Mouse (Mus musculus) kidney, embryonic 14.5 days (tissue): ENCODE data around the gene Nmral1. TPM values are rescaled to one million over a fixed set of nuclear protein-coding genes. Genes with fewer than 3 reads are reported as not detected.
A peak's percentile ranks its signal among the peaks of the same experiment; 100 is the strongest.

ENCODE experiments used
- ATAC-seq: fragments of 200-750 bp; cut with Nextera tagmentation; 2 replicates; pipeline ENCODE4 v1.8.0; 2017; ENCODE audit warnings: moderate number of reproducible peaks, mild to moderate bottlenecking, moderate TSS enrichment, moderate library complexity; ENCODE audit not compliant: low FRiP score, low TSS enrichment
- H3K27ac ChIP-seq: fragments of 300-500 bp; sonication (generic); 2 replicates; pipeline ENCODE4 v1.5.1; 2014; ENCODE audit warnings: low read depth, mild to moderate bottlenecking, low read length, moderate library complexity, mixed read lengths
- H3K27me3 ChIP-seq: fragments of 300-500 bp; sonication (generic); 2 replicates; pipeline ENCODE4 v1.6.1; 2014; ENCODE audit warnings: mild to moderate bottlenecking, low read length; ENCODE audit not compliant: control insufficient read depth, insufficient read depth
- H3K36me3 ChIP-seq: fragments of 300-500 bp; sonication (generic); 2 replicates; pipeline ENCODE4 v1.6.1; 2014; ENCODE audit warnings: low read length, mixed read lengths; ENCODE audit not compliant: control insufficient read depth, insufficient read depth
- H3K4me1 ChIP-seq: fragments of 300-500 bp; sonication (generic); 2 replicates; pipeline ENCODE4 v1.6.1; 2014; ENCODE audit warnings: low read length, mixed read lengths; ENCODE audit not compliant: control insufficient read depth, insufficient read depth
- H3K4me2 ChIP-seq: fragments of 300-500 bp; sonication (generic); replicated peaks from 2 replicates; pipeline ENCODE4 v1.6.1; 2014; ENCODE audit warnings: low read depth, mild to moderate bottlenecking, low read length
- H3K4me3 ChIP-seq: fragments of 300-500 bp; sonication (generic); 2 replicates; pipeline ENCODE4 v1.5.1; 2014; ENCODE audit warnings: mild to moderate bottlenecking, low read length
- H3K9ac ChIP-seq: fragments of 300-500 bp; sonication (generic); 2 replicates; pipeline ENCODE4 v1.6.1; 2014; ENCODE audit warnings: low read depth, mild to moderate bottlenecking, low read length, moderate library complexity
- H3K9me3 ChIP-seq: fragments of 300-500 bp; sonication (generic); 2 replicates; pipeline ENCODE4 v1.6.1; 2016; ENCODE audit warnings: low read length; ENCODE audit not compliant: control insufficient read depth
- WGBS: fragments of 180-500 bp; shearing (Covaris S2); extraction: QIAGEN DNeasy Blood & Tissue Kit; methylation state at CpG from one replicate; pipeline ENCODE4 v1.1.7; 2014; 5-methylcytosine and 5-hydroxymethylcytosine counted together
- polyA plus RNA-seq: library from polyadenylated mRNA; unstranded; fragments of >200 nt; fragmentation: Nextera tagmentation; extraction: Ambion mirVana; gene quantifications from 2 replicates; pipeline ENCODE4 v1.2.1, GENCODE M21; 2014

The Nmral1 gene
- polyA plus RNA-seq, 1 experiment from 2014 or later, result 132 TPM

DNA sequence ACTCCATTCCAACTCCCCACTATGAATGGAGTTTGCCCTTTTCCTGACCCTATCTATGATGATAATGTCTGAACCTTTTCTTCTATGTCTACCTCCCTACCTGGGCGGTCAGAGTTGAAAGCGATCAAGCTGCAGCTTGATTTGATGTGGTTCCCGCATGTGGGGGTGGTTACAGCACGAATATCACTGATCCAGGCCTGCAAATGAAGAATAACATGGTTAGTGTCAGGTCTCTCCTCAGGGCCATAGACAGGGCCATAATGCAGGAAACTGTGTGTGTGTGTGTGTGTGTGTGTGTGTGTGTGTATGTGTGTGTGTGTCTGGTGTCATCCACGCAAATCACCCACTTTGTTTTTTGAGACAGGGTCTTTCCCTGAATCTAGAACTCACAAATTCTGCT is 42.3 kb downstream of the Nmral1 start:
- H3K27ac ChIP-seq, result no peak overlapping the region
- no peak overlapping the region for H3K4me2 ChIP-seq
- H3K4me1 ChIP-seq, result peaks cover 6% of the 10 kb centered on the region; the same call in 1 of the 2 replicates
- H3K9ac ChIP-seq, result no peak overlapping the region
- H3K27me3 ChIP-seq, result no peaks in the 10 kb centered on the region
- 88% methylated on average over 5 of the region's 5 CpGs for WGBS
- ATAC-seq, result no peak
- H3K4me3 ChIP-seq, result no peak overlapping the region
- H3K36me3 ChIP-seq, result peaks cover 10% of the 10 kb centered on the region
- H3K9me3 ChIP-seq, result no peaks in the 10 kb centered on the region

DNA sequence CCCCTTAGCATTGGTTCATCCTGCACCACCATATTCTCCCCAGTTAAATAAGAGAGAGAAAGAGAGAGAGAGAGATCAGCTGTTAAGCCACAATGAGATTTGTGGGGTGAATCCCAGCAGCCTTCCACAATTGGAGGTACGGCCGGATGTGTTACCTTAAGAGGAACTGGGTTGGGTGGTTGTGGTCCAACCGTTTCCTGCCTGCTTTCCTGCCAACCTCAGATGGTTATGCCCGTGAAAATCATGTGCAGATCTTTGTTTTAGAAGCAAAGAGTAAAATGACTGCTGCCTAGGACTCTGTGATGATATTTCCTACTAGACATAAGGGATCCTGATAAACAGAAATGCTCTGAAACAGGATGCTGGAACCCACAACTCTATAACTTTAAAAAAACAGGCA is 45.1 kb downstream of the Nmral1 start:
- ATAC-seq, result no peak
- Histone ChIP-seq H3K9me3 (no peaks in the 10 kb centered on the region), H3K27ac (no peak overlapping the region), H3K4me3 (no peak overlapping the region), H3K4me2 (no peak overlapping the region), H3K36me3 (peaks cover 12% of the 10 kb centered on the region), H3K4me1 (peaks cover 6% of the 10 kb centered on the region; the same call in 1 of the 2 replicates), H3K27me3 (no peaks in the 10 kb centered on the region), H3K9ac (no peak overlapping the region)
- WGBS, result 89% methylated on average over 4 of the region's 4 CpGs

- Histone ChIP-seq H3K9me3 (no peaks in the 10 kb centered on the region), H3K4me2 (no peak overlapping the region), H3K4me3 (no peak overlapping the region), H3K9ac (no peak overlapping the region), H3K27ac (no peak overlapping the region), H3K27me3 (no peaks in the 10 kb centered on the region), H3K4me1 (no peaks in the 10 kb centered on the region), H3K36me3 (peaks cover 15% of the 10 kb centered on the region)
- WGBS, result 28% methylated on average over 5 of the region's 5 CpGs
- no peak for ATAC-seq
These were observed 48.8 kb downstream of the Nmral1 start for GRCm38 (mm10) chr16:4670317-4670716.

DNA sequence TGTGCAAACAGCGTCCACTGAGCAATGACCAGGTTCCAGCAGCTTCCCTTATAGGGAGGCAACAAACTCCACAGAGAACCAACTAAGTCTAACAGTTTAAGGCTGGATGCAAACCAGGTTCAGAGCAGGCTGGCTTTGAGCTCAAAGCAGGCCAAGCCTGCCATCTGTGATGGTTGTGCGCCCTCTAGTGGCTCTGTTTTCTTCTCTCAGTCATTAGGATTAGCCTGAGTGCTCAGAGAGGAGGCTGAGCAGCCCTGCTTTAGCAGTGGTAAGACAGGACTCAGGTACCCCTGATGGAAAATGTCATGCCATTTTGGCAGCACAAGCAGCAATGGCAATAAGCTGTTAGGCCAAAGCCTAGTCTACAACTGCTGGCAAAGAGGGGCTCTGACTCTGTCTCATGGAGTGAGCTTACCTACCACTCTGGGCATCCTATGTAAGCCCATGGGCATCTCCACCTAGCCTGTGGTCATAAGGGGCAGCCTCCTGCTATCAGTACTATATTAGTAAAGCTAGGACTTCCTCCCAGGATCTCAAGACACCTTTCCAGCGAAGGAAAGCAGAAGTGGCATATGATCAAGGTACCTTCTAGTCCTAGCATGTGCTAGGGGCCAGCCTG is 51.9 kb downstream of the Nmral1 start:
- no peak overlapping the region for H3K4me2 ChIP-seq
- no peak overlapping the region for H3K9ac ChIP-seq
- H3K27ac ChIP-seq, result no peak overlapping the region
- peak; percentile 90 for ATAC-seq
- H3K36me3 ChIP-seq, result peaks cover 16% of the 10 kb centered on the region
- WGBS, result 33% methylated on average over 3 of the region's 3 CpGs
- no peaks in the 10 kb centered on the region for H3K4me1 ChIP-seq
- H3K9me3 ChIP-seq, result no peaks in the 10 kb centered on the region
- no peaks in the 10 kb centered on the region for H3K27me3 ChIP-seq
- H3K4me3 ChIP-seq, result no peak overlapping the region

DNA sequence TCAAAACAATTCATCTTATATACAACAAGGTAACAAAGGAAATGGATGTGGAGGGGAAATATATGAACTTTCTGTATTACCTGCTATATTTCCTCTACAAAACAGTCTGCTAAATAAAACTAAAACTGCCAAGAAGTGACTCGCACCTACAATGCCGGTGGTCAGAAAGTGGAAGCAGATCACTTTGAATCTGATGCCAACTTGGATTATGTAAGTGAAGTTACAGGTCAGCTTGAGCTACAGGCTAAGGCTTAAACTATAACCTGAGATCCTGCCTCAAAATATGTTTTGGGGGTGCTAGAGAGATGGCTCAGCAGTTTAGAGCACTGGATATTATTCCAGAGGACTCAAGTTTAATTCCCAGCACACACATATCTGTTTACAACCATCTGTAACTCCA is 53.4 kb downstream of the Nmral1 start:
- 93% methylated on average over 2 of the region's 2 CpGs for WGBS
- Histone ChIP-seq H3K4me1 (no peaks in the 10 kb centered on the region), H3K27ac (no peak overlapping the region), H3K36me3 (peaks cover 20% of the 10 kb centered on the region), H3K9ac (no peak overlapping the region), H3K27me3 (no peaks in the 10 kb centered on the region), H3K4me2 (no peak overlapping the region), H3K4me3 (no peak overlapping the region), H3K9me3 (no peaks in the 10 kb centered on the region)
- no peak for ATAC-seq

- H3K27me3 ChIP-seq, result no peaks in the 10 kb centered on the region
- H3K4me1 ChIP-seq, result peaks cover 6% of the 10 kb centered on the region; the same call in 1 of the 2 replicates
- H3K4me2 ChIP-seq, result no peak overlapping the region
- no peak for ATAC-seq
- no peaks in the 10 kb centered on the region for H3K9me3 ChIP-seq
- WGBS, result 85% methylated on average over 2 of the region's 2 CpGs
- H3K4me3 ChIP-seq, result no peak overlapping the region
- no peak overlapping the region for H3K27ac ChIP-seq
- no peak overlapping the region for H3K9ac ChIP-seq
- H3K36me3 ChIP-seq, result peaks cover 16% of the 10 kb centered on the region
These were observed 55.4 kb downstream of the Nmral1 start for GRCm38 (mm10) chr16:4663806-4664205.

DNA sequence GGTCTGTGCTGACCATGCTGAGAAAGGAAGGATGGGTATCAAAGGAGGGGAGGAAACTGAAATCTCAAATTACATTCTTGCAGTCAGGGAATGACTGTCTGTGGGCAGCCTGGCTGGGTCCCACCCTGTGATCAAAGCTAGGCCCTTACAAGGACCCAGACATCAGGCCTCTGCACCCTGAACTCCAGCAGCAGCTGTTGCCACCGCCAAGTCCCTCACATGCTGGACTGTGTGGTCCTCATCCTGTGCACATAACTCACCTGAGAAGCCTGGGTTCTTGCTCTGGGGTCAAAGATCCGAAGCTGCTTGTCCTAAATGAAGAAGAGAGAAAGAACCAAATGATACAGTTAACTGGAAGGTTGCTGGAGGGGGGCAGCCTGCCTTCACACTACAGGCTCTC is 57.6 kb downstream of the Nmral1 start:
- H3K36me3 ChIP-seq, result peaks cover 12% of the 10 kb centered on the region
- H3K4me1 ChIP-seq, result peaks cover 15% of the 10 kb centered on the region
- no peaks in the 10 kb centered on the region for H3K9me3 ChIP-seq
- WGBS, result 27% methylated on average over 2 of the region's 2 CpGs
- ATAC-seq, result no peak
- H3K4me3 ChIP-seq, result no peak overlapping the region
- no peak overlapping the region for H3K4me2 ChIP-seq
- H3K27me3 ChIP-seq, result no peaks in the 10 kb centered on the region
- H3K27ac ChIP-seq, result no peak overlapping the region
- H3K9ac ChIP-seq, result no peak overlapping the region

Other genes with a start within 250 kb of the Nmral1 start
- 7.7 and 21.1 TPM in 2 replicates for gene Srl, start 177.5 kb downstream of the Nmral1 start, polyA plus RNA-seq
- 24.5 and 25.7 TPM in 2 replicates for gene Tfap4, start 159.5 kb downstream of the Nmral1 start, polyA plus RNA-seq
- gene Glis2, start 124.6 kb downstream of the Nmral1 start, polyA plus RNA-seq, result 42.4 and 47.3 TPM in 2 replicates
- 102 and 116 TPM in 2 replicates for gene Pam16, start 94.4 kb downstream of the Nmral1 start, polyA plus RNA-seq
- gene Vasn, start 79.4 kb downstream of the Nmral1 start, polyA plus RNA-seq, result 14.4 and 16.1 TPM in 2 replicates
- 46.3 and 68.8 TPM in 2 replicates for gene Dnaja3, start 79.4 kb downstream of the Nmral1 start, polyA plus RNA-seq
- gene Coro7, start 39.6 kb downstream of the Nmral1 start, polyA plus RNA-seq, result 12.0 and 16.4 TPM in 2 replicates
- gene Hmox2, start 7.0 kb upstream of the Nmral1 start, polyA plus RNA-seq, result 103 and 113 TPM in 2 replicates
- gene Cdip1, start 70.9 kb upstream of the Nmral1 start, polyA plus RNA-seq, result 67.2 and 98.0 TPM in 2 replicates
- gene 4930562C15Rik, start 116.1 kb upstream of the Nmral1 start, polyA plus RNA-seq, result 0.89 TPM in 1 of 2 replicates, not detected in the other
- gene Ubald1, start 161.0 kb upstream of the Nmral1 start, polyA plus RNA-seq, result 37.2 and 39.7 TPM in 2 replicates
- gene Mgrn1, start 166.9 kb upstream of the Nmral1 start, polyA plus RNA-seq, result 54.0 and 89.2 TPM in 2 replicates
- 153 and 160 TPM in 2 replicates for gene Nudt16l1, start 219.4 kb upstream of the Nmral1 start, polyA plus RNA-seq
- gene Anks3, start 244.8 kb upstream of the Nmral1 start, polyA plus RNA-seq, result 45.6 and 61.3 TPM in 2 replicates